Mouse (Mus musculus) erythroblast, embryonic 14.5 days (primary cell): ENCODE data around the gene Umod. TPM values are rescaled to one million over a fixed set of nuclear protein-coding genes. Genes with fewer than 3 reads are reported as not detected.

Experiments used
- H3K27me3 ChIP-seq: 2 replicates; pipeline ENCODE4 v1.6.1; 2012; ENCODE audit warnings: inconsistent platforms; ENCODE audit not compliant: control insufficient read depth
- H3K36me3 ChIP-seq: 2 replicates; pipeline ENCODE4 v1.6.1; 2012; ENCODE audit warnings: mild to moderate bottlenecking, inconsistent platforms; ENCODE audit not compliant: control insufficient read depth
- H3K4me1 ChIP-seq: 2 replicates; pipeline ENCODE4 v1.6.1; 2012; ENCODE audit warnings: inconsistent platforms; ENCODE audit not compliant: control insufficient read depth
- H3K4me3 ChIP-seq: replicated peaks from 2 replicates; pipeline ENCODE3; 2012; ENCODE audit warnings: moderate library complexity, mild to moderate bottlenecking, inconsistent platforms
- H3K9me3 ChIP-seq: 2 replicates; pipeline ENCODE4 v1.6.1; 2012; ENCODE audit warnings: low read length, inconsistent platforms, mixed read lengths; ENCODE audit not compliant: control insufficient read depth
- GATA1 ChIP-seq: IDR thresholded peaks from 2 replicates; pipeline ENCODE4 v1.6.1; 2012; ENCODE audit warnings: low read length, inconsistent platforms, mixed read lengths
- TAL1 ChIP-seq: IDR thresholded peaks from 3 replicates; pipeline ENCODE4 v1.6.1; 2012; ENCODE audit warnings: low read length, inconsistent platforms, mixed read lengths
- polyA plus RNA-seq: library from polyadenylated mRNA; stranded (reverse); fragments of >175 nt; gene quantifications from 2 replicates; pipeline ENCODE4 v1.2.3, GENCODE M21; 2012

Gene Umod
- not detected in 2 replicates for polyA plus RNA-seq

DNA sequence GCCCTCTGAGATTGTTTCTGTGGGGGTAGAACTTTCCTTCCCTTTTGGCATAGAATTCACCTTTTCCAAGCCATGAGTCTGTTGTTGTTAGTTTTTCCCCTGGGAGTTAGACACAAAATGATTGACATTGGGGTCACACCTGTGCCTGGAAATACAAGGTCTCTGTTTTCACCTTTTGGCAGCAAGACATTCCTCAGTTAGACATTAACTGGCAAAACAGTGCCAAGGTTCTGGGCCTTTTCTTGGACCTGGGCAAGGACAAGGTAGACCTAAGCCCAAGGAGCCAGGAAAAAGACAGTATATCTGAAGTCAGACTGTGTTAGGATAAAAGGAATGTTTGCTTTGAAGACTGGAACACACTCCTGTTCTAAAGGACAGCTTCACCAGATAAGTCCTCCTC lies at the start of gene Umod:
TSS of gene Umod (minus strand) at position 27 of the 400 bp plus-strand sequence.
- no peak within 1 kb of the TSS for H3K4me3 ChIP-seq
- no peaks in the 10 kb centered on the region for H3K4me1 ChIP-seq
- no peak for TF ChIP-seq TAL1
- no peak for TF ChIP-seq GATA1
- peaks cover 9% of the 10 kb centered on the region; the same call in 1 of the 2 replicates for H3K9me3 ChIP-seq
- no peaks in the 10 kb centered on the region for H3K27me3 ChIP-seq
- H3K36me3 ChIP-seq: no peaks in the 10 kb centered on the region

DNA sequence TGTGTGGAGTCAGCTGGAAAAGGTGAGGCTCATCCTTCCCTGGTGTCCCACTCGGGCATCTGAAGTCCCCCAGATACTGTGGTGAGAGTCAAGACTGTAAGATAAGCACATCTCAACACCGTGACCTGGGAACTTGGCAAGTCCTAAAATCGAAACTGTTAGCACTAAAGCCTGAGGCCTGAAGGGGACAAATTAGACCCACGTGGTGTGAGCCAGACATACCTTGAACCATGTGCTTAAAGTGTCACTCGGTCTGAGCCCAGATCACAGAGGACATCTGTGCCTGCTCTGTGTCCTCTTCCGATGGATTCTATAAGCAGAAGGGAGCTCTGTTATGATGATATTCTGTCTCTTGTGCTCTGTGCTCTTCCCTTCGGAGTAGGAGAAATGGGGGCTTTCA lies 49.5 kb upstream of the Umod start:
- no peaks in the 10 kb centered on the region for H3K4me1 ChIP-seq
- no peak for TF ChIP-seq TAL1
- no peak overlapping the region for H3K4me3 ChIP-seq
- no peaks in the 10 kb centered on the region; the same call in 1 of the 2 replicates for H3K9me3 ChIP-seq
- H3K27me3 ChIP-seq: no peaks in the 10 kb centered on the region
- no peaks in the 10 kb centered on the region for H3K36me3 ChIP-seq

GRCm38 (mm10) chr7:119527548-119527947 lies 48.5 kb upstream of the Umod start:
- no peak overlapping the region for H3K4me3 ChIP-seq
- TF ChIP-seq GATA1 (no peak), TAL1 (no peak)
- H3K9me3 ChIP-seq: no peaks in the 10 kb centered on the region; the same call in 1 of the 2 replicates
- H3K27me3 ChIP-seq: no peaks in the 10 kb centered on the region
- H3K4me1 ChIP-seq: no peaks in the 10 kb centered on the region
- H3K36me3 ChIP-seq: no peaks in the 10 kb centered on the region

- no peaks in the 10 kb centered on the region for H3K4me1 ChIP-seq
- TF ChIP-seq GATA1 (no peak), TAL1 (no peak)
- no peaks in the 10 kb centered on the region for H3K27me3 ChIP-seq
- no peaks in the 10 kb centered on the region; the same call in 1 of the 2 replicates for H3K9me3 ChIP-seq
- no peak overlapping the region for H3K4me3 ChIP-seq
- no peaks in the 10 kb centered on the region for H3K36me3 ChIP-seq
Measured at GRCm38 (mm10) chr7:119527135-119527534, 48.1 kb upstream of the Umod start.

DNA sequence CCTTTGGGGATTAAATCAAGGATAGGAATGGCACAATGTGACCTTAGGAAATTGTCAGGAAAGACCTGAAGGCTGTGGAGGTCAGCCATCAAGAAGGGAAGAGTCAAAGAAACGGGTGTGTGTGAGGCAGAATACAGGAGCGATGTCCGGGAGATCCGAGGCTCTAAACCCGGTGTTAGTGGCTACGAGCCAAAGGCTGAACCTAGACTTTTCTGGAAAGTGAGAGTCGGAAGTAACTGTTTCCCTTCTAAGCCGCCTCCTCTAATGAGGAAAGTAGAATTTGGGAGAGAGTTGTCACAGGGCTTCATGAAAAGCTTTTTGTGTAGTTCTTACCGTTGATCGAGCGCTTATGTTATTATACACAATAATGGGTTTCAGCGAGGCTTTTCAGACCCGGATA lies 47.4 kb upstream of the Umod start:
- no peak for TF ChIP-seq TAL1
- no peak for TF ChIP-seq GATA1
- Histone ChIP-seq H3K36me3 (no peaks in the 10 kb centered on the region), H3K27me3 (no peaks in the 10 kb centered on the region), H3K4me1 (no peaks in the 10 kb centered on the region), H3K9me3 (no peaks in the 10 kb centered on the region; the same call in 1 of the 2 replicates), H3K4me3 (no peak overlapping the region)

- no peaks in the 10 kb centered on the region for H3K9me3 ChIP-seq
- no peaks in the 10 kb centered on the region for H3K27me3 ChIP-seq
- H3K36me3 ChIP-seq: no peaks in the 10 kb centered on the region
- TF ChIP-seq GATA1 (no peak), TAL1 (no peak)
- H3K4me3 ChIP-seq: no peak overlapping the region
- H3K4me1 ChIP-seq: no peaks in the 10 kb centered on the region
Measured at GRCm38 (mm10) chr7:119525881-119526281, 46.8 kb upstream of the Umod start.

DNA sequence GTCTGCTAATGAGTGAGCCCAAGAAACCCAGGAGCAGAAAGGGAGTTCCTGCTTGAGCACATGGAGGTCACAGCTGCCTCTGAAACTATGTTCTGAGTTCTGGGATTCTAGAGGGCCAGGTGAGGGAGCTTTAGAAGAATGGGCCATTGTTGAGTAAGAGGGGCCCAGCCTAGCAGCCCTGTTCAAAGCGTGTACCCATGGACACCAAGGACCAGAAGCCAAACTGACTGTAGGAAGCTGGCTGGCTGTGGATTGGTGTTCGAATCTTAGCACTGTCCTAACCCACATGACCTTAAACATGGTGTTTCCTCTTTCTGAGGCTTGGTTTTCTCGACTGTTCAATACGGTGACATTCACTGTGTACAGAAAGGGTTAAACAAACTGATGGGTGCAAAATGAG lies 44.3 kb upstream of the Umod start, which contains the start of gene Pdilt:
TSS of gene Pdilt (minus strand) at position 101 of the 400 bp plus-strand sequence.
- Histone ChIP-seq H3K4me3 (no peak within 1 kb of the TSS), H3K4me1 (no peaks in the 10 kb centered on the region), H3K36me3 (no peaks in the 10 kb centered on the region), H3K27me3 (no peaks in the 10 kb centered on the region), H3K9me3 (no peaks in the 10 kb centered on the region)
- TF ChIP-seq GATA1 (no peak), TAL1 (no peak)

GRCm38 (mm10) chr7:119522385-119522784 lies 43.3 kb upstream of the Umod start:
- H3K36me3 ChIP-seq: no peaks in the 10 kb centered on the region
- H3K9me3 ChIP-seq: no peaks in the 10 kb centered on the region
- no peaks in the 10 kb centered on the region for H3K4me1 ChIP-seq
- TF ChIP-seq TAL1 (no peak), GATA1 (no peak)
- H3K4me3 ChIP-seq: no peak overlapping the region
- H3K27me3 ChIP-seq: no peaks in the 10 kb centered on the region

GRCm38 (mm10) chr7:119521816-119522215 lies 42.7 kb upstream of the Umod start:
- no peaks in the 10 kb centered on the region for H3K4me1 ChIP-seq
- no peaks in the 10 kb centered on the region for H3K9me3 ChIP-seq
- no peak overlapping the region for H3K4me3 ChIP-seq
- H3K27me3 ChIP-seq: no peaks in the 10 kb centered on the region
- no peaks in the 10 kb centered on the region for H3K36me3 ChIP-seq
- no peak for TF ChIP-seq GATA1
- TF ChIP-seq TAL1: no peak

DNA sequence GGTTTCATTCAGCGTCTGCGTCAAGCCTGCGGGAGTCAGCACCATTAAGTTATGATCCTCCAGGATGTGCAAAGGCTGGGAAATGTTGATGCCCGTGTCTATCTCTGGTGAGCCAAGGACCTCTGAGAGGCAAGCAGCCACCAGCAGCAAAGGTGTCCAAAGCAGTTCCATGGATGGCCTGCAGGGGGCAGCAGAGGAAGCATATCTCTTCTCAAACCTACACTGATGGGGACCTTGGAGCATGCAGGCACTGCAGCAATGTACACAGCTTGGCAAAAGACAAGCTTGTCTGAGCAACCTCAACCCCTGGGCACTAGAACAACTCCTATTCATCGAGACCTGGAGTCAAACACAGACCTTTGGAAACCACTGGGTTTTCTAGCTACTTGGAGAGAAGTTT lies 40.6 kb upstream of the Umod start:
- Histone ChIP-seq H3K4me3 (no peak overlapping the region), H3K9me3 (no peaks in the 10 kb centered on the region), H3K4me1 (no peaks in the 10 kb centered on the region), H3K36me3 (no peaks in the 10 kb centered on the region), H3K27me3 (no peaks in the 10 kb centered on the region)
- TF ChIP-seq GATA1 (no peak), TAL1 (no peak)
